Comparison of ENCODE assay signal across 8 mouse cellular contexts in the genomic region with DNA sequence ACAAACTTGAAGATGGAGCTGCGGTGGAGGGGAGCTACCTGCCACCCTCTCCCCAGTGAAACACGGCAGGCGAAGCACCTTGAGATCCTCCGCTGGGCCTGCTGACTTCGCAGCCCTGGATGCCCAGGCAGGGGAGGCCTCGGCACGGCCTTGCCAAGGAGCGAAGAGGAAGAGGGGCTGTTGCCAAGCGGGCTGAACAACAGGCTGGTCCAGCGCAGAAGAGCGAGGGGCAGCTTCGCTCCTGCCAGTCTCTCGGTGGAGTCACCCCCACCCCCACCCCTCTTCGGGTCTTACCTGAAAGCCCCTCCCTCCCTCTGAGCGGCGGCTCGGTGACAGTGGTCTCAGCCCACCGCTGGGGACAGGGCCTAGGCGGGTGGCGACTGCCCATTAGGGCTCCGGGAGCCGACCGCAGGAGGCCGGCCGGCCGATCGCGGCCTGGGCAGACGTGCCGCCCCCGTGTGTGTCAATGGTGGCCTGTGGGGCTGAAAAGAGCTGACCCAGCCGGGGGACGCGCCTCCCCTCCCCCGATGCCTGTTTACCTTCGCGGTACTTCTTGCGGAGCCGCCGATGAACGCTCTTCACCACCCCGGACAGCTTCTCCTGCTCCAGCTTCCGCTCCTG. TPM values are rescaled to one million over a fixed set of nuclear protein-coding genes. Genes with fewer than 3 reads are reported as not detected.
DNase-seq lines count a peak whose midpoint lies in the region; ATAC-seq and TF ChIP-seq lines count a peak whose summit lies in the region.

No protein-coding gene starts in this region.

- H3K4me1 ChIP-seq in CH12.LX (ENCODE audit: control insufficient read depth in 1 of 2, insufficient read depth in 2 of 2) = peaks cover 12 to 43% of the 10 kb centered on the region in 2 experiments
- H3K4me1 ChIP-seq in embryonic facial prominence, embryonic 10.5 days = peaks cover 22% of the 10 kb centered on the region
- 0 out of 2 replicates have a peak, but pooled peaks cover 2% of the 10 kb centered on the region for H3K4me1 ChIP-seq in kidney, embryonic 15.5 days
- peaks cover 11% of the 10 kb centered on the region for H3K4me1 ChIP-seq in liver, embryonic 15.5 days (replicated peaks)

- H3K4me3 ChIP-seq in CH12.LX (replicated peaks in 1 of 3; ENCODE audit: low read depth in 2 of 3, low read length in 2 of 3, poor library complexity in 1 of 3) = peak overlapping the region; percentile 72 to 94 (median 82)
- peak overlapping the region; percentile 84 for H3K4me3 ChIP-seq in embryonic facial prominence, embryonic 10.5 days
- peak overlapping the region; percentile 90 for H3K4me3 ChIP-seq in kidney, embryonic 15.5 days (replicated peaks)
- H3K4me3 ChIP-seq in liver, embryonic 15.5 days (replicated peaks) = peak overlapping the region; percentile 90

- no peak for TF ChIP-seq EP300 in CH12.LX (IDR thresholded peaks at IDR 0.05; ENCODE audit: low read length)

- no peak for DNase-seq in CH12.LX (ENCODE audit: extremely low read depth)
- DNase-seq in adrenal gland, postnatal 10 days = peak; percentile 65
- DNase-seq in embryonic facial prominence, embryonic 10.5 days (ENCODE audit: low spot score) = no peak
- DNase-seq in thymus, postnatal 10 days (ENCODE audit: low spot score in 2 of 2) = peak; percentile 39 to 53

- TF ChIP-seq CTCF in CH12.LX (conservative IDR thresholded peaks at IDR 0.05 in 1 of 2, IDR thresholded peaks at IDR 0.05 in 1 of 2; ENCODE audit: low read depth in 2 of 2, low read length in 2 of 2) = no peak

- no peak for TF ChIP-seq RAD21 in CH12.LX (IDR thresholded peaks at IDR 0.05; ENCODE audit: low read depth, low read length)

- H3K27me3 ChIP-seq in CH12.LX (replicated peaks) = no peaks in the 10 kb centered on the region
- H3K27me3 ChIP-seq in embryonic facial prominence, embryonic 10.5 days (replicated peaks; ENCODE audit: low read depth, poor library complexity, severe bottlenecking) = no peaks in the 10 kb centered on the region
- no peaks in the 10 kb centered on the region for H3K27me3 ChIP-seq in kidney, embryonic 15.5 days
- H3K27me3 ChIP-seq in liver, embryonic 15.5 days = no peaks in the 10 kb centered on the region

- H3K36me3 ChIP-seq in CH12.LX (replicated peaks in 1 of 2; ENCODE audit: control insufficient read depth in 1 of 2, insufficient read depth in 1 of 2, low read length in 1 of 2) = peaks cover 3 to 16% of the 10 kb centered on the region in 2 experiments
- peaks cover 3% of the 10 kb centered on the region for H3K36me3 ChIP-seq in embryonic facial prominence, embryonic 10.5 days (replicated peaks)
- no peaks in the 10 kb centered on the region for H3K36me3 ChIP-seq in kidney, embryonic 15.5 days
- no peaks in the 10 kb centered on the region for H3K36me3 ChIP-seq in liver, embryonic 15.5 days (replicated peaks)

- no peaks in the 10 kb centered on the region for H3K9me3 ChIP-seq in CH12.LX (replicated peaks; ENCODE audit: low read length)
- no peaks in the 10 kb centered on the region for H3K9me3 ChIP-seq in embryonic facial prominence, embryonic 10.5 days
- H3K9me3 ChIP-seq in kidney, embryonic 15.5 days (replicated peaks) = no peaks in the 10 kb centered on the region
- H3K9me3 ChIP-seq in liver, embryonic 15.5 days (replicated peaks) = no peaks in the 10 kb centered on the region

- H3K4me2 ChIP-seq in CH12.LX (ENCODE audit: insufficient read depth, low read depth, poor library complexity, severe bottlenecking) = no peak overlapping the region
- H3K4me2 ChIP-seq in kidney, embryonic 15.5 days = peak overlapping the region; percentile 77
- H3K4me2 ChIP-seq in liver, embryonic 15.5 days = peak overlapping the region; percentile 88

- peak overlapping the region; percentile 71 for H3K27ac ChIP-seq in CH12.LX (ENCODE audit: insufficient read depth, low read depth)
- peak overlapping the region; percentile 96 for H3K27ac ChIP-seq in embryonic facial prominence, embryonic 10.5 days (replicated peaks)
- H3K27ac ChIP-seq in kidney, embryonic 15.5 days = peak overlapping the region; percentile 97
- H3K27ac ChIP-seq in liver, embryonic 15.5 days (replicated peaks) = peak overlapping the region; percentile 87

- peak overlapping the region; percentile 80 for H3K9ac ChIP-seq in CH12.LX (ENCODE audit: insufficient read depth, low read depth)
- H3K9ac ChIP-seq in kidney, embryonic 15.5 days = peak overlapping the region; percentile 90
- H3K9ac ChIP-seq in liver, embryonic 15.5 days = peak overlapping the region; percentile 89

- peak; percentile 40 for ATAC-seq in granulocyte monocyte progenitor cell, adult 5-6 weeks (replicated peaks; ENCODE audit: poor library complexity, severe bottlenecking)
- ATAC-seq in kidney, embryonic 15.5 days (replicated peaks; ENCODE audit: low FRiP score) = peak; percentile 84
- ATAC-seq in liver, embryonic 15.5 days (ENCODE audit: insufficient read depth) = peak; percentile 47
- peak; percentile 18; the same call in 1 of the 2 replicates for ATAC-seq in neutrophil, adult 5-6 weeks (ENCODE audit: extremely low read depth, insufficient number of reproducible peaks, low FRiP score, poor library complexity, severe bottlenecking)

- TF ChIP-seq POLR2A in CH12.LX (IDR thresholded peaks at IDR 0.05; ENCODE audit: low read depth, low read length) = no peak

- under 1% methylated on average over 43 of the region's 43 CpGs for WGBS in embryonic facial prominence, embryonic 10.5 days
- WGBS in kidney, embryonic 15.5 days = under 1% methylated on average over 40 of the region's 43 CpGs
- under 1% methylated on average over 43 of the region's 43 CpGs for WGBS in liver, embryonic 15.5 days (ENCODE audit: insufficient replicate concordance)

- in situ Hi-C loops in CH12.LX (cut with MboI; ENCODE audit: low pct_ligation_motif_present, low pct_unique_long_range_greater_than_20kb, low sequenced_read_pairs) = no loop called here

- H3K79me2 ChIP-seq in CH12.LX (replicated peaks; ENCODE audit: control insufficient read depth, extremely low read depth, insufficient read depth, poor library complexity, severe bottlenecking) = peaks cover 24% of the 10 kb centered on the region

- dilution Hi-C loops in CH12.LX (cut with MboI; ENCODE audit: extremely low pct_ligation_motif_present, extremely low pct_unique_long_range_greater_than_20kb, low sequenced_read_pairs) = no loop called here

TF ChIP-seq in CH12.LX, 34 proteins besides CTCF, POLR2A, EP300 and RAD21:
- peak; percentile 35; the same call in 1 of the 2 replicates for TF ChIP-seq SIN3A (IDR thresholded peaks at IDR 0.05; ENCODE audit: low read length)
- peak; percentile 40; the same call in 1 of the 2 replicates for TF ChIP-seq UBTF (IDR thresholded peaks at IDR 0.05; ENCODE audit: low read depth, low read length)
- TF ChIP-seq USF2 (conservative IDR thresholded peaks at IDR 0.05; ENCODE audit: low read depth, low read length) = no peak
TF ChIP-seq in CH12.LX: peak in this region for 2.

RNA-seq across cellular contexts. Expression of gene Bmt2, which starts 0.5 kb away (rescaled TPM):
- 13.6 and 17.6 TPM in 2 replicates for total RNA-seq in CH12.LX (2012; rRNA removed)
- 59.2 and 62.8 TPM in 2 replicates for total RNA-seq in CH12.LX (2014; rRNA removed)
- polyA plus RNA-seq in CH12.LX (2012; ENCODE audit: insufficient read length, low read depth) = 12.0 and 12.8 TPM in 2 replicates
- total RNA-seq in adrenal gland, postnatal 10 days (2021) = 10 to 100 TPM; 10.4 to 12.3 TPM
- 18.0 and 18.3 TPM in 2 replicates for polyA plus RNA-seq in embryonic facial prominence, embryonic 10.5 days (2016; fragmentation: Nextera tagmentation; extraction: Ambion mirVana)
- total RNA-seq in granulocyte monocyte progenitor cell, adult 5-6 weeks (2014; fragmentation: Nextera tagmentation) = 8.2 and 11.1 TPM in 2 replicates
- 5.3 and 12.2 TPM in 2 replicates for total RNA-seq in granulocyte monocyte progenitor cell, adult 5-6 weeks (2017)
- polyA plus RNA-seq in kidney, embryonic 15.5 days (2015; fragmentation: Nextera tagmentation; extraction: Ambion mirVana) = 17.8 and 18.6 TPM in 2 replicates
- polyA plus RNA-seq in liver, embryonic 15.5 days (2015; fragmentation: Nextera tagmentation; extraction: Ambion mirVana) = 3.1 and 3.4 TPM in 2 replicates
- 38.1 and 42.7 TPM in 2 replicates for total RNA-seq in neutrophil, adult 5-6 weeks (2017)

Comparison
In these comparisons a context has a peak if more than half of its experiments do, and no peak if none do; other contexts are left out.
1. DNase-seq: peak in adrenal gland, postnatal 10 days (single experiment) and thymus, postnatal 10 days (2 of 2); none in CH12.LX (single experiment) and embryonic facial prominence, embryonic 10.5 days (single experiment).
2. ATAC-seq: peak in every context shown above with its lines; median percentile 84 in kidney, embryonic 15.5 days; 47 in liver, embryonic 15.5 days; 40 in granulocyte monocyte progenitor cell, adult 5-6 weeks; 18 in neutrophil, adult 5-6 weeks.
3. Peak in every context shown above with its lines, with median percentiles within 50 percentile points of each other: H3K27ac ChIP-seq, H3K4me3 ChIP-seq and H3K9ac ChIP-seq.